Mouse (Mus musculus) yolk sac, embryonic 10.5 days (tissue): Measurements from ENCODE around the gene Axin2.

Experiments
- DNase-seq: peaks from one replicate; pipeline ENCODE4 v3.0.0-alpha.2; 2017; ENCODE audit warnings: low spot score

The Axin2 gene

DNA sequence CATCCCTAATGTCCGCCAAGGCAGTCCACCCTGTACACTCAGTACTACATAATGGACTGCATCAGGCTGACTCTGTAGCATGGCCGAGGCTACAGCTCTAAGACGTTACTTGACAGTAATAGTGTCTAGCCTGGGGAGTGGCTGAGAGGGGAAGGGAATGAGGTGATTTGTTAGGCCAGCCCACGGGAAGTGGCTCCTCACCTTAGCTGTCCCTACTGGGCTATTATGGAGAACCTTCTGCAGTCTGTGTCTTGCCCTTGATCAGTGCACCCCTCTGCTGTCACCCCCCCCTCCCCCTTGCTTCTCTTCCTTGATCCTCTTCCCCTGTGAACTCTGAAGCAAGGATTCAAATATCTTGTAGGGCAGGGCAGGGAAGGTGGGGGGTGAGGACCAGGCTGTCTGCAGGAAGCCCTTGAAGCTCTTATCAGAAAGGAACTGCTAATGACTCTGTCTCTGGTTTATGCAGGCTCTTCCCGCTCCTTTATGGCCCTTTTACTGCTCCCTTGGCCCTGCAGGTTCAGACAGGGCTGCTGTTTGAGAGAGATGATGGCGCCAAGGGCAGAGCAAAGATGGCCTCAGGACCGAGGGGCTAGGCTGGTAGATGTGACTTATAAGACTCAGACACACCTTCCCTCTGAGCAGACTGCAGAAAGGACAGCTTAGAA, 13.4 kb upstream of the Axin2 start:
- no peak for DNase-seq

- no peak for DNase-seq
Observed at GRCm38 (mm10) chr11:108909396-108910195, 10.6 kb upstream of the Axin2 start.

- no peak for DNase-seq
Observed at GRCm38 (mm10) chr11:108910328-108910886, 9.7 kb upstream of the Axin2 start.

DNA sequence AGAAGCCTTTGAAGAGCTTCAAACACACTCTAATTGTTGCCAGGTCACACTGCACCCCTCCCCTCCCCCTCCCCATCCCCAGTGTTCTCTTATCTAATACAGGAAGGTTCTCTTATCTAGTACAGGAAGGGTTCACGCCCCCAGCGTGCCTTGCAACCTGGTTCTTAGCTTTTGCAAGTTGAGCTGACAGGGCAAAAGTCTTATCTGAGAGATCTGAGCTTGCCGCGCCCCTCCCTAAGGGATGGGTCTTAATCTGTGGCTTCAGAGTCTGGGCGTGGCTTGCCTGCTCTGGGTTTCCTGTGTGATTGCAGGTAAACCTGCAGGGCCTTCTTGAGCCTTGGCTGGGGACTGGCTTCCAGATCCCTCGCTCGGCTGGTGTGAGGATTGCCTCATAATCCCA, 9.2 kb upstream of the Axin2 start:
- DNase-seq: peak; percentile 87

- DNase-seq: no peak
Observed at GRCm38 (mm10) chr11:108912174-108912573, 8.0 kb upstream of the Axin2 start.

DNA sequence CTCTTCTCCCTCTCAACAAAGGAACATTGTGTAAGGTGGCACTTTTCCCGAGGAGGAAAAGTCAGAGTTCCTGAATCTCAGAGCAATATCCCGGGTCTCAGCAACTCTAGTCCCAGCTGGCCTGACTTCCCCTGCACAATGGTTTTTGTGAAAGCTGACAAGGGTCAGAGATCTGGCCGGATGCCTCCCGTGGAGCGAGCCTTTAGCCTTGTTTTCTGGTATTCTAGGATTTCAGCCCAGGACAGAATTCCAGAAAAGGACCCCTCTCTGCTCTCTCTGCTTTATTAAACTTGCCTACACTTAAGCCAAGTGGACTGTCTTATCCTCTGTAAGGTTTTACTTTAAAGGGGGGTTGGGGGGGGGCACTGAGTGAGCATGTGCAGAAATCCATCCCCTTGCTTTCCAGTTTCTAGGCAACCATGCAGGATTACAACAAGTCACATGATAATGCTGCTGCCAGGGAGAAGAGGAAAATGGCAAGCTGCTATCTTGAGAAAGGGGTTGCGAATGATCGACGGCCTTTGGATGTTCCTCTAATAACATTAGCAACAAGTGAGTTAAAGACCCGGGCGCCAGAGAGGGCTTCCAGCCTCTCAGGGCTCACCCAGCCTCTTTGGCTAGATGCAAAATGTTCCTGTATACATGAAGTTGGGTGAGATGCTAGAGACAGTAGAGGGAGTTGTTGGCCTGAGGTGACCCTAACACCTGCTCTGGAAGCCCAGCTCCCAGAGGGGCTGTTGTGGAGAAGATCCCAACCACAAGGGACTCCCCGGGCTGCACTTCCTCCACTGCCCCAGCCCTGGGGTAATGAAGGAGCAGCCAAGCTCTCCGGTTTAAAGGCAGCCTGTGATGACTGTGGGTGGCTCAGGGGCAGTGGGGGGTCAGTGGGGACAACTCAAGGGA, 2.5 kb upstream of the Axin2 start:
- no peak for DNase-seq

- DNase-seq: peak; percentile 87
Observed at GRCm38 (mm10) chr11:108920636-108921505, 722 bp downstream of the Axin2 start.

- peak; percentile 66 for DNase-seq
Observed at GRCm38 (mm10) chr11:108921506-108922455, 1.6 kb downstream of the Axin2 start.

GRCm38 (mm10) chr11:108922511-108923187, 2.5 kb downstream of the Axin2 start:
- DNase-seq: no peak

- no peak for DNase-seq
Observed at GRCm38 (mm10) chr11:108923188-108923575, 3.0 kb downstream of the Axin2 start.

DNA sequence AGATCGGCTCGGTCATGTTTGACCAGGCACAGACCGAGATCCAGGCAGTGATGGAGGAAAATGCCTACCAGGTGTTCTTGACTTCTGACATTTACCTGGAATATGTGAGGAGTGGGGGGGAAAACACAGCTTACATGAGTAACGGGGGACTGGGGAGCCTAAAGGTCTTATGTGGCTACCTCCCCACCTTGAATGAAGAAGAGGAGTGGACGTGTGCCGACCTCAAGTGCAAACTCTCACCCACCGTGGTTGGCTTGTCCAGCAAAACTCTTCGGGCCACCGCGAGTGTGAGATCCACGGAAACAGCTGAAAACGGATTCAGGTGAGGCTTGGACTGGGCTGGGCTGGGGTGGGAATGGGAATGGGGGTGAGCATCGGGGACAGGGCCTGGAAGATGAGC, 3.6 kb downstream of the Axin2 start:
- DNase-seq: no peak

GRCm38 (mm10) chr11:108924346-108924745, 4.2 kb downstream of the Axin2 start:
- DNase-seq: no peak

DNA sequence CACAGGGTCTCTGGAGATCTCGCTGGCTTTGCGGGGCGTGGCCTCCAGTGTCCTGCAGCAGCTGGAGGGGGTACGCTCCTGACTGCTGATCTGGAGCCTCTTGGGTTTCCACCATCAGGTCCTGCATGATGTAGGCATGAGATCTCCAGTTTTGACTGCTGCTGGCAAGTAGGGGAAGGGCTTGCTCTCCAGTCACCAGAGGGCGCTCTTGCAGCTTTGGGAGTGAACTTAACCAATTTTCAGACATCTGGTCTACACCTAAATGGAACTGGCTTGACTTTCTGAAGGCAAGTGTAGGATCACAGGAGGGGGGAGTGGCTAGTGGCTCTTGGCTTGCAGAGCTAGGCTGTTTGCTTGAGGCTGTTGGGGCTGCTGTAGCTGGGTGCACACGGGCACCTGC, 5.1 kb downstream of the Axin2 start:
- DNase-seq: peak; percentile 81

- no peak for DNase-seq
Observed at GRCm38 (mm10) chr11:108925826-108926225, 5.7 kb downstream of the Axin2 start.

DNA sequence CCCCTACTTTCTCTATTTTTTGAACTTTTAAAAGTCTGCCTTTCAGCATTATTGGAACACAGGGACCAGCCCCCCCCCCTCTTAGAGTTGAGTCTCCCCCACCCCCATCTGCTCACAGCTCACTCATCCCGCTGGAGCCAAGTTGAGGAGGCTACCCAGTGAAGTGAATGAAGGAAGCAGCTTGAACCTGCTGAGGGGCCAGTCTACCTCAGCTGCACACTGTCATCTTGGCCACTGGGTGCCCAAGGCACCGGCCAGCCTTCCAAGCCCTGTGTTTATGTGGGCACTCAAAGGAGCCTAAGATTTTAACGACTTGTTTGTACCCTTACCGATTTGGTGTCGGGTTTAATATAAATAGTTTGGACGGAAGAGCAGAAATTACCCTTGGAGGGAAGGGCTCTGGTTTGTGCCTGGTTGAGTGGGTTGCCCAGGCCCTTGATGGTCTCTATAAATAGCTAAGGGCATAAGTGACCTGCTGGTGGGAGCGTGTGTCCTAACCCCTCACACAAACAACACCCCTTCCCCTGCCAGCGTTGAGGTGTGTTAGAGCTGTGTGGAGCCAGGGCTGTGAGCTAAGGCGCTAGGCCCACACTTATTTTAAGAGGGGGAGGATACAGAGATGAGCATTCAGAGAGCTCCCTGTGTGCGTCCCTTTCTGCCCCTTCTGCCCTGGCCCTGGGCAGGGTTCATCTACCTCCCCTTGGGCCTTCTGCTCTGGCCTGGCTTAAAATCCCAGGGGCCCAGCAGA, 6.4 kb downstream of the Axin2 start:
- no peak for DNase-seq

DNA sequence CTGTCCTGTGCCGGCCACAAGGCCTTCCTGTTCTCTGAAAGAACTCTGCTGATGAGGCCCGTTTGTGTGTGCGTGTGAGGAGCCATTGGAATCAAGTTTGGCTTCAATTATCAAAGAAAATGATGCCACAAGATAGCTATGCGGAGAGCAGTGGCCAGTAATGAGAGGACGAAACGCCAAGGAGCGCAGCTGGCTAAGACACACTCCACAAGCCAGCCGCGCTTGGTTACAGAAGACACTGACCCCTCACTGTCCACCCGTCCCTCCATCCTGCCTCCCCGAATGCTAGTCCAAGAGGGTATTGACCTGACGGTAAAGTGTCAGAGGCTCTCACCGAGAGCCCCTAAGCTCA, 6.9 kb downstream of the Axin2 start:
- DNase-seq: no peak

- no peak for DNase-seq
Observed at GRCm38 (mm10) chr11:108928096-108928495, 7.9 kb downstream of the Axin2 start.

GRCm38 (mm10) chr11:108928752-108929151, 8.6 kb downstream of the Axin2 start:
- DNase-seq: no peak

DNA sequence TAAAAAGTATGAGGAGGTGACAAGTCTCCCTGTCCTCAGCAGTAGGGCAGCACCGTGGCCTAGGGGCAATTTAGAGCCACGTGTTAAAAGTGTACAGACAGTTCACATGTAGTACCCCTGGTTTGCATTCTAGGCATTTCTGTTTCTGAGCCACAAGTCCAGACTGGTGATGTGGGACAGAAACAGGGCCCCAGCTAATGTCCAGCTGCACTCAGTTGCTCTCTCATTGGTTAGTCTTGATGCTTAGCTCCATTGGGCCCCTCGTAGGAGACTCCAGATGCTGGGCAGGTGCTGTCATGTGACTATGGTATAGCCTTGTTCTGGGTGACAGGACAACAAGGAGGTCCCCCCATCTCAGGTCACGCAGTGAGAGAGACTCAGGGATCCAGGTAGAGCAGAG, 9.0 kb downstream of the Axin2 start:
- no peak for DNase-seq
